In the genomic region with DNA sequence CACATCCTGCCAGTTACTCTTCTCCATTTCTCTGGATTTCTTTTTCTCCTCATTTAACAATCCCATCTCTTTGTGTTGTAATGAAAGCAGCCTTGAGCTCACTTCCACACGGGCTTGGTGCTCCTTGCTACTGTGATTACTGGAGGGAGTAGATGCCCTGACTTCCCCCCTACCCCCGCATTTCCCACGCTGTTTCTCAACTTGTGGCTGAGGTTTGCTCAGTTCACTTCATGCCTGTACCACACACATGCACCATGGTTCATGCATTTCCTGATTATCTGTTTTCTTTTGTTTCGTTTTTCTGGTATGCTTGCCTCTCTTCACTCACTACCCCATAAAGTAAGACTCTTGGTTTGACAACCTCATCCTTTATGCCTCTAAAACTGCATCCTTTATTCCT, we compare ENCODE assay signal across 28 mouse cellular contexts. TPM values are rescaled to one million over a fixed set of nuclear protein-coding genes. Genes with fewer than 3 reads are reported as not detected.
DNase-seq lines count a peak whose midpoint lies in the region; ATAC-seq and TF ChIP-seq lines count a peak whose summit lies in the region.
"Had no signal": no experiment of that assay in that cellular context is flagged by ENCODE, and none has a peak within 500 bp of the region (broad histone marks: within the 10 kb centered on the region; RNA-seq: fewer than 3 reads in every experiment).

No protein-coding gene starts in this region.

- intact Hi-C loops in gastrocnemius, adult 2 months (cut with DNase I) = no loop called here

- H3K4me1 ChIP-seq in forebrain, embryonic 15.5 days = no peaks in the 10 kb centered on the region
- H3K4me1 ChIP-seq: embryonic facial prominence, embryonic 12.5 days; hindbrain, embryonic 12.5 days; intestine, embryonic 15.5 days; limb, embryonic 10.5 days; lung, embryonic 15.5 days; midbrain, embryonic 12.5 days had no signal

- no peak overlapping the region for H3K4me2 ChIP-seq in forebrain, embryonic 15.5 days (replicated peaks)
- H3K4me2 ChIP-seq: embryonic facial prominence, embryonic 12.5 days; hindbrain, embryonic 12.5 days; intestine, embryonic 15.5 days; liver, embryonic 11.5 days; lung, embryonic 15.5 days; midbrain, embryonic 12.5 days had no signal

- H3K36me3 ChIP-seq in forebrain, embryonic 15.5 days = no peaks in the 10 kb centered on the region
- H3K36me3 ChIP-seq: embryonic facial prominence, embryonic 12.5 days; hindbrain, embryonic 12.5 days; intestine, embryonic 15.5 days; limb, embryonic 10.5 days; lung, embryonic 15.5 days; midbrain, embryonic 12.5 days had no signal

- DNase-seq in spleen, adult 18-20 months = peak; percentile 18 to 25
- no peak for DNase-seq in spleen, postnatal 14 days (ENCODE audit: low spot score in 2 of 2)
- DNase-seq in T-cell, adult 2 months (ENCODE audit: low spot score) = peak; percentile 83
- DNase-seq in thymus, postnatal 25 days = peak; percentile 60
- DNase-seq in frontal cortex, postnatal 25 days (ENCODE audit: low spot score in 2 of 2) = no peak
- DNase-seq in gastrocnemius, adult 2 months = no peak
- DNase-seq: adrenal gland, postnatal 10 days; cerebellum, adult 11-12 months; heart, adult 2 months; layer of hippocampus, postnatal 36 days; retina, postnatal 1 day had no signal

- no peaks in the 10 kb centered on the region for H3K9me3 ChIP-seq in forebrain, embryonic 15.5 days
- H3K9me3 ChIP-seq: embryonic facial prominence, embryonic 12.5 days; hindbrain, embryonic 12.5 days; intestine, embryonic 15.5 days; limb, embryonic 10.5 days; lung, embryonic 15.5 days; midbrain, embryonic 12.5 days had no signal

- peak; percentile 88 for ATAC-seq in monocyte, adult 5-6 weeks (replicated peaks; ENCODE audit: insufficient number of reproducible peaks, low FRiP score, low TSS enrichment, poor library complexity, severe bottlenecking)
- ATAC-seq in forebrain, embryonic 15.5 days (replicated peaks) = no peak
- ATAC-seq: forebrain, embryonic 16.5 days; intestine, embryonic 15.5 days had no signal

- no peak overlapping the region for H3K4me3 ChIP-seq in forebrain, embryonic 15.5 days
- no peak overlapping the region for H3K4me3 ChIP-seq in gastrocnemius, adult 2 months
- H3K4me3 ChIP-seq: embryonic facial prominence, embryonic 12.5 days; heart, adult 2 months; hindbrain, embryonic 12.5 days; intestine, embryonic 15.5 days; limb, embryonic 10.5 days; lung, embryonic 15.5 days; midbrain, embryonic 12.5 days had no signal

- 74% methylated on average over 4 of the region's 4 CpGs for WGBS in forebrain, embryonic 15.5 days

- H3K9ac ChIP-seq in forebrain, embryonic 15.5 days (replicated peaks) = no peak overlapping the region
- H3K9ac ChIP-seq: embryonic facial prominence, embryonic 12.5 days; hindbrain, embryonic 12.5 days; intestine, embryonic 15.5 days; lung, embryonic 15.5 days; midbrain, embryonic 12.5 days had no signal

- no peak overlapping the region for H3K27ac ChIP-seq in forebrain, embryonic 15.5 days (replicated peaks)
- H3K27ac ChIP-seq in gastrocnemius, adult 2 months = no peak overlapping the region
- H3K27ac ChIP-seq: embryonic facial prominence, embryonic 12.5 days; heart, adult 2 months; hindbrain, embryonic 12.5 days; intestine, embryonic 15.5 days; limb, embryonic 10.5 days; lung, embryonic 15.5 days; midbrain, embryonic 12.5 days had no signal

- TF ChIP-seq CTCF in gastrocnemius, adult 2 months (IDR thresholded peaks at IDR 0.05) = no peak

- H3K27me3 ChIP-seq in forebrain, embryonic 15.5 days = no peaks in the 10 kb centered on the region
- H3K27me3 ChIP-seq: CH12.LX; embryonic facial prominence, embryonic 12.5 days; hindbrain, embryonic 12.5 days; intestine, embryonic 15.5 days; lung, embryonic 15.5 days; midbrain, embryonic 12.5 days had no signal

RNA-seq across cellular contexts. Expression of gene Ms4a6d, which starts 15.4 kb away (rescaled TPM):
- 8.2 to 23.7 TPM (median 14.1 TPM) in 3 replicates for total RNA-seq in monocyte, adult 5-6 weeks (2017)
- 1.9 and 2.0 TPM in 2 replicates for polyA plus RNA-seq in forebrain, embryonic 15.5 days (2015; fragmentation: Nextera tagmentation; extraction: Ambion mirVana)
- total RNA-seq in gastrocnemius, adult 2 months (2021) = 1 to 10 TPM in 1 of 2 experiments, under 1 TPM in 1; 0.89 to 1.6 TPM

RNA-seq across cellular contexts. Expression of gene Ms4a2, which starts 34.3 kb away (rescaled TPM):
- total RNA-seq in monocyte, adult 5-6 weeks (2017) = 22.8 to 63.8 TPM (median 63.0 TPM) in 3 replicates
- polyA plus RNA-seq in forebrain, embryonic 15.5 days (2015; fragmentation: Nextera tagmentation; extraction: Ambion mirVana) = not detected in 2 replicates
- under 1 TPM in 1 of 2 experiments, not detected in 1; 0.31 TPM for total RNA-seq in gastrocnemius, adult 2 months (2021)
- total RNA-seq: layer of hippocampus, postnatal 36 days had no signal
- polyA plus RNA-seq: forebrain, embryonic 16.5 days; hindbrain, embryonic 12.5 days; large intestine, adult 2 months; limb, embryonic 10.5 days; midbrain, embryonic 12.5 days; small intestine, adult 2 months; testis, adult 2 months had no signal

RNA-seq across cellular contexts. Expression of gene Ms4a3, which starts 51.4 kb away (rescaled TPM):
- total RNA-seq in monocyte, adult 5-6 weeks (2017) = 0.96 TPM in 1 of 3 replicates, not detected in the others
- polyA plus RNA-seq in forebrain, embryonic 15.5 days (2015; fragmentation: Nextera tagmentation; extraction: Ambion mirVana) = not detected in 2 replicates
- not detected for total RNA-seq in gastrocnemius, adult 2 months (2021)
- total RNA-seq: gastrocnemius, adult 8-10 months; heart, adult 2 months; layer of hippocampus, postnatal 36 days; neutrophil, adult 5-6 weeks had no signal
- polyA plus RNA-seq: embryonic facial prominence, embryonic 12.5 days; forebrain, embryonic 16.5 days; heart, adult 2 months; hindbrain, embryonic 12.5 days; kidney, embryonic 14.5 days; large intestine, adult 2 months; limb, embryonic 10.5 days; midbrain, embryonic 12.5 days; small intestine, adult 2 months; testis, adult 2 months had no signal

RNA-seq across cellular contexts. Expression of gene Ms4a4d, which starts 52.6 kb away (rescaled TPM):
- not detected in 3 replicates for total RNA-seq in monocyte, adult 5-6 weeks (2017)
- not detected in 2 replicates for polyA plus RNA-seq in forebrain, embryonic 15.5 days (2015; fragmentation: Nextera tagmentation; extraction: Ambion mirVana)
- total RNA-seq in gastrocnemius, adult 2 months (2021) = 1 to 10 TPM; 4.0 TPM
- total RNA-seq: CH12.LX; layer of hippocampus, postnatal 36 days had no signal
- polyA plus RNA-seq: forebrain, embryonic 16.5 days; hindbrain, embryonic 12.5 days; midbrain, embryonic 12.5 days had no signal

Comparison
In these comparisons a context has a peak if more than half of its experiments do, and no peak if none do; other contexts are left out.
1. DNase-seq: peak in spleen, adult 18-20 months (2 of 2), T-cell, adult 2 months (single experiment) and thymus, postnatal 25 days (single experiment); none in spleen, postnatal 14 days (0 of 2), frontal cortex, postnatal 25 days (0 of 2) and gastrocnemius, adult 2 months (single experiment).
2. RNA of gene Ms4a2, which starts 34.3 kb away (total RNA-seq): 22.8 to 63.8 TPM in monocyte, adult 5-6 weeks; 0.31 TPM in gastrocnemius, adult 2 months; every median in the first group is over 10 times any median in the second.